Mouse (Mus musculus) MEL (cell line): ENCODE measurements at regions not wholly inside any gene's neighbourhood (a gene's known extent, or its start where the extent isn't known, plus 50 kb on each side); places are given as distances from the start of the nearest gene placed in this dataset.

Experiments used
- DNase-seq: peaks from one replicate; pipeline ENCODE4 v3.0.0; 2011; ENCODE audit warnings: low read depth, low spot score
- H3K27ac ChIP-seq: 2 replicates; pipeline ENCODE4 v1.5.1; 2012; ENCODE audit warnings: low read depth, mild to moderate bottlenecking, control low read depth, low read length, moderate library complexity; ENCODE audit not compliant: control insufficient read depth
- H3K27me3 ChIP-seq, 2 experiments: fragments of 150-350 bp in 1 of 2; sonication (generic) in 1 of 2; 2 replicates each; pipeline ENCODE4 v1.6.1; 2012; ENCODE audit warnings: low read length in 2 of 2, mild to moderate bottlenecking in 2 of 2, improper control_type of control experiment in 1 of 2, moderate library complexity in 1 of 2; ENCODE audit not compliant: insufficient read depth in 2 of 2, control insufficient read depth in 1 of 2
- H3K36me3 ChIP-seq, 2 experiments: 2 replicates each; pipeline ENCODE4 v1.6.1; 2012 to 2014; ENCODE audit warnings: low read length in 2 of 2, improper control_type of control experiment in 1 of 2, inconsistent platforms in 1 of 2, mild to moderate bottlenecking in 1 of 2; ENCODE audit not compliant: insufficient read depth in 2 of 2, control insufficient read depth in 1 of 2
- H3K4me1 ChIP-seq, 2 experiments: fragments of 150-350 bp in 1 of 2; sonication (generic) in 1 of 2; 2 replicates each; pipeline ENCODE4 v1.6.1; 2012; ENCODE audit warnings: low read length in 2 of 2, improper control_type of control experiment in 1 of 2, mild to moderate bottlenecking in 1 of 2; ENCODE audit not compliant: insufficient read depth in 2 of 2, control insufficient read depth in 1 of 2
- H3K4me3 ChIP-seq, 2 experiments: fragments of 150-350 bp in 1 of 2; sonication (generic) in 1 of 2; 2 replicates each; pipeline ENCODE4 v1.5.1; 2012; ENCODE audit warnings: low read depth in 2 of 2, low read length in 2 of 2, mild to moderate bottlenecking in 2 of 2, moderate library complexity in 2 of 2, control low read depth in 1 of 2, improper control_type of control experiment in 1 of 2; ENCODE audit not compliant: control insufficient read depth in 1 of 2, insufficient read depth in 1 of 2
- H3K79me2 ChIP-seq: 2 replicates; pipeline ENCODE4 v1.6.1; 2012; ENCODE audit warnings: mild to moderate bottlenecking, low read length, moderate library complexity; ENCODE audit not compliant: control insufficient read depth, poor library complexity, insufficient read depth
- H3K9ac ChIP-seq: 2 replicates; pipeline ENCODE4 v1.6.1; 2012; ENCODE audit warnings: low read depth, mild to moderate bottlenecking, control low read depth, low read length, moderate library complexity; ENCODE audit not compliant: control insufficient read depth, poor library complexity, severe bottlenecking
- H3K9me3 ChIP-seq: fragments of 150-350 bp; sonication (generic); replicated peaks from 2 replicates; pipeline ENCODE4 v1.6.1; 2012; ENCODE audit warnings: mild to moderate bottlenecking, low read length, improper control_type of control experiment, moderate library complexity; ENCODE audit not compliant: insufficient read depth
- CHD2 ChIP-seq: IDR thresholded peaks from 2 replicates; pipeline ENCODE4 v1.6.1; 2011; ENCODE audit warnings: low read length, improper control_type of control experiment
- E2F4 ChIP-seq: IDR thresholded peaks from 2 replicates; pipeline ENCODE4 v1.6.1; 2011; ENCODE audit warnings: low read depth, low read length, improper control_type of control experiment, borderline replicate concordance
- ELF1 ChIP-seq: IDR thresholded peaks from 2 replicates; pipeline ENCODE4 v1.6.1; 2014; ENCODE audit warnings: low read depth, mild to moderate bottlenecking, inconsistent platforms, low read length, improper control_type of control experiment, moderate library complexity
- EP300 ChIP-seq, 2 experiments: IDR thresholded peaks; 2 replicates each; pipeline ENCODE4 v1.6.1; 2011; ENCODE audit warnings: improper control_type of control experiment in 2 of 2, low read length in 2 of 2, low read depth in 1 of 2, mild to moderate bottlenecking in 1 of 2
- ETS1 ChIP-seq: IDR thresholded peaks from 2 replicates; pipeline ENCODE4 v1.6.1; 2012; ENCODE audit warnings: low read depth, mild to moderate bottlenecking, inconsistent platforms, low read length, improper control_type of control experiment, moderate library complexity
- HCFC1 ChIP-seq: IDR thresholded peaks from 2 replicates; pipeline ENCODE4 v1.6.1; 2012; ENCODE audit warnings: low read depth, mild to moderate bottlenecking, inconsistent platforms, low read length, improper control_type of control experiment, moderate library complexity
- MEF2A ChIP-seq: IDR thresholded peaks from 2 replicates; pipeline ENCODE4 v1.6.1; 2014; ENCODE audit warnings: low read depth, mild to moderate bottlenecking, inconsistent platforms, low read length, improper control_type of control experiment; ENCODE audit not compliant: poor library complexity, insufficient replicate concordance, severe bottlenecking; ENCODE audit errors: extremely low read depth
- MXI1 ChIP-seq: IDR thresholded peaks from 2 replicates; pipeline ENCODE4 v1.6.1; 2011; ENCODE audit warnings: mild to moderate bottlenecking, low read depth, low read length, improper control_type of control experiment
- MYB ChIP-seq: IDR thresholded peaks from 2 replicates; pipeline ENCODE4 v1.6.1; 2011; ENCODE audit warnings: mild to moderate bottlenecking, low read depth, low read length, improper control_type of control experiment
- MYC ChIP-seq: IDR thresholded peaks from 2 replicates; pipeline ENCODE4 v1.6.1; 2011; ENCODE audit warnings: low read depth, mild to moderate bottlenecking, low read length, improper control_type of control experiment, moderate library complexity
- NRF1 ChIP-seq: IDR thresholded peaks from 2 replicates; pipeline ENCODE4 v1.6.1; 2014; ENCODE audit warnings: low read depth, mild to moderate bottlenecking, inconsistent platforms, low read length, improper control_type of control experiment, moderate library complexity; ENCODE audit not compliant: poor library complexity, insufficient read depth, severe bottlenecking
- POLR2A ChIP-seq, 2 experiments: IDR thresholded peaks; 2 replicates each; pipeline ENCODE4 v1.6.1; 2011 to 2012; ENCODE audit warnings: low read length in 2 of 2, mild to moderate bottlenecking in 2 of 2, control low read depth in 1 of 2, improper control_type of control experiment in 1 of 2, low read depth in 1 of 2, moderate library complexity in 1 of 2; ENCODE audit not compliant: control insufficient read depth in 1 of 2, insufficient read depth in 1 of 2, poor library complexity in 1 of 2
- POLR2AphosphoS2 ChIP-seq: IDR thresholded peaks from 2 replicates; pipeline ENCODE4 v1.6.1; 2011; ENCODE audit warnings: low read length, improper control_type of control experiment
- POLR2AphosphoS5 ChIP-seq: IDR thresholded peaks from 2 replicates; pipeline ENCODE4 v1.6.1; 2012; ENCODE audit warnings: low read depth, borderline replicate concordance, mild to moderate bottlenecking, inconsistent platforms, low read length, moderate library complexity, mixed read lengths
- RAD21 ChIP-seq: IDR thresholded peaks from 2 replicates; pipeline ENCODE4 v1.6.1; 2011; ENCODE audit warnings: mild to moderate bottlenecking, low read depth, low read length, improper control_type of control experiment
- RCOR1 ChIP-seq: IDR thresholded peaks from 2 replicates; pipeline ENCODE4 v1.6.1; 2012; ENCODE audit warnings: low read depth, mild to moderate bottlenecking, inconsistent platforms, low read length, improper control_type of control experiment
- SMC3 ChIP-seq: IDR thresholded peaks from 2 replicates; pipeline ENCODE4 v1.6.1; 2011; ENCODE audit warnings: low read depth, low read length, improper control_type of control experiment
- TBP ChIP-seq: IDR thresholded peaks from 2 replicates; pipeline ENCODE4 v1.8.0; 2011; ENCODE audit warnings: low read depth, low read length, improper control_type of control experiment
- USF1 ChIP-seq: IDR thresholded peaks from 2 replicates; pipeline ENCODE4 v1.6.1; 2014; ENCODE audit warnings: low read depth, mild to moderate bottlenecking, inconsistent platforms, low read length, improper control_type of control experiment, moderate library complexity
- ZC3H11A ChIP-seq: IDR thresholded peaks from 2 replicates; pipeline ENCODE4 v1.6.1; 2012; ENCODE audit warnings: low read depth, mild to moderate bottlenecking, inconsistent platforms, low read length, improper control_type of control experiment
- ZKSCAN1 ChIP-seq: IDR thresholded peaks from 2 replicates; pipeline ENCODE4 v1.6.1; 2012; ENCODE audit warnings: low read depth, mild to moderate bottlenecking, inconsistent platforms, low read length, improper control_type of control experiment, moderate library complexity
- ZMIZ1 ChIP-seq: IDR thresholded peaks from 2 replicates; pipeline ENCODE4 v1.6.1; 2012; ENCODE audit warnings: low read depth, mild to moderate bottlenecking, inconsistent platforms, low read length, improper control_type of control experiment, moderate library complexity

DNA sequence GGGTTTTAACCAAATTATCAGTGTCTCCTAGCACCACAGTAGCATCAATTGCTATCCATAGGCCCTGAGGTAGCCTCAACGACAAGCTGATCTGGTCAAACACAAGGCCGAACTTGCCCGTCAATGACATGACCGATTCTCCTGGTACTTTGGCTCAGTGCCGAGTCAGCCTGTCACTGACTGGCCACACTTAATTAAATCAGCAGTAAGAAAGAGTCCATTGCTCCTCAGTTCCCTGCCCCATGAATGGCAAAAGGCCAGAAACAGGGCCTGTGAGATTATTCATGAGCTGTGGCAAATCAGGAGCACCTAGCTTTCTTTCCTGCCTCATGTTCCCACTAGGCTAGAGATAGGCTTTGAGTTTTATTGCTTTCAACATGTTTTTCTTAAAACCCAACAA, 105.4 kb downstream of the Gm4791 start:
- no peak for DNase-seq
- H3K4me3 ChIP-seq, result no peak overlapping the region
- H3K36me3 ChIP-seq, result no peaks in the 10 kb centered on the region
- TF ChIP-seq ELF1, result no peak
- TF ChIP-seq POLR2AphosphoS5, result no peak
- TF ChIP-seq NRF1, result no peak
- no peak for TF ChIP-seq RAD21
- TF ChIP-seq MYC, result no peak
- no peak for TF ChIP-seq MEF2A
- no peak for TF ChIP-seq CHD2
- TF ChIP-seq MXI1, result no peak
- TF ChIP-seq POLR2A (IDR thresholded peaks at IDR 0.05; ENCODE audit: control insufficient read depth in 1 of 2, insufficient read depth in 1 of 2, low read depth in 1 of 2, low read length in 2 of 2, poor library complexity in 1 of 2), result no peak
- no peak for TF ChIP-seq USF1
- TF ChIP-seq RCOR1, result no peak
- no peak for TF ChIP-seq TBP
- no peak for TF ChIP-seq E2F4
- no peak for TF ChIP-seq POLR2AphosphoS2
- no peak for TF ChIP-seq SMC3
- no peak for TF ChIP-seq MYB
- TF ChIP-seq ZC3H11A, result no peak
- no peaks in the 10 kb centered on the region for H3K4me1 ChIP-seq
- no peaks in the 10 kb centered on the region for H3K79me2 ChIP-seq
- H3K27ac ChIP-seq, result no peak overlapping the region
- no peaks in the 10 kb centered on the region for H3K27me3 ChIP-seq
- no peak overlapping the region for H3K9ac ChIP-seq
- H3K9me3 ChIP-seq, result no peaks in the 10 kb centered on the region

DNA sequence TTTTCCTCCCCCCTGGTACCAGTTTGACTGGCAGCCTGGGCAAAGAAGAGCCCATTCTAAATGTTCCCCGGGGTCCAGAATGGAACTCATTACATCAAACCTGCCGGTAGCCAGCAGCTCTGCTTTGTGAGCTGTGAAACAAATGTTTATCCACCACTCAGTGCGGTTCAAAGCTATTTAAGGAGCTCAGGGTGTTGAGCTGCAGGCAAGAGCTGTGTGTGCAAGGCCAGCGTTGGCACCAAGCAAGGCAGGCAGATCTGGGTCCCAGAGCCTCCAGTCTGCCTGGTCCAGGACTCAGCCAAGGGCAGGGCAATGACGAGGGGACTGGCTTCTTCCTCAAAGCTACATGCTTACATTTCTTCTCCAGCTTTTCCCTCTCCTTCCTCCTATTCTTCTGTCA, 109.6 kb downstream of the Gm4791 start:
- TF ChIP-seq EP300 (IDR thresholded peaks at IDR 0.05; ENCODE audit: low read depth in 1 of 2, low read length in 2 of 2), result no peak
- TF ChIP-seq POLR2AphosphoS5, result no peak
- no peak for TF ChIP-seq E2F4
- no peak for TF ChIP-seq HCFC1
- TF ChIP-seq MYB, result no peak
- no peak for TF ChIP-seq MYC
- no peak for TF ChIP-seq ZKSCAN1
- no peak for TF ChIP-seq ETS1
- no peak for TF ChIP-seq ZMIZ1
- no peak for TF ChIP-seq ZC3H11A
- TF ChIP-seq, all 39 proteins: peak for 0
- no peak for DNase-seq
- Histone ChIP-seq H3K27ac (no peak overlapping the region), H3K9ac (no peak overlapping the region), H3K4me1 (no peaks in the 10 kb centered on the region), H3K36me3 (no peaks in the 10 kb centered on the region), H3K4me3 (no peak overlapping the region), H3K27me3 (no peaks in the 10 kb centered on the region; a peak in 1 of 4 replicates), H3K9me3 (no peaks in the 10 kb centered on the region), H3K79me2 (no peaks in the 10 kb centered on the region)
